9 mouse cellular contexts compared by ENCODE assay signal in genomic region chr13:71507421-71507931, GRCm38 (mm10).
DNase-seq lines count a peak whose midpoint lies in the region; ATAC-seq lines count a peak whose summit lies in the region.
"Had no signal": no experiment of that assay in that cellular context is flagged by ENCODE, and none has a peak within 500 bp of the region (broad histone marks: within the 10 kb centered on the region; RNA-seq: fewer than 3 reads in every experiment).

No protein-coding gene starts in this region.

- H3K9me3 ChIP-seq in embryonic facial prominence, embryonic 14.5 days (ENCODE audit: control insufficient read depth, low read length): no peaks in the 10 kb centered on the region
- no peaks in the 10 kb centered on the region for H3K9me3 ChIP-seq in limb, embryonic 10.5 days (replicated peaks)
- H3K9me3 ChIP-seq in neural tube, embryonic 11.5 days (ENCODE audit: control insufficient read depth, low read length): no peaks in the 10 kb centered on the region

- 19% methylated on average over 10 of the region's 10 CpGs for WGBS in embryonic facial prominence, embryonic 14.5 days
- 9% methylated on average over 10 of the region's 10 CpGs for WGBS in limb, embryonic 10.5 days
- 6% methylated on average over 10 of the region's 10 CpGs for WGBS in neural tube, embryonic 11.5 days

- peak; percentile 62; the same call in 1 of the 2 replicates for ATAC-seq in embryonic facial prominence, embryonic 14.5 days (ENCODE audit: low read depth)
- ATAC-seq in neural tube, embryonic 11.5 days (ENCODE audit: insufficient read depth, low FRiP score, low TSS enrichment): peak; percentile 93

- DNase-seq in ZHBTc4 (ENCODE audit: low read depth, low spot score) (peak; percentile 84), adipocyte (ENCODE audit: low spot score) (no peak)
- DNase-seq in embryonic facial prominence, embryonic 14.5 days (ENCODE audit: low spot score): peak; percentile 52
- DNase-seq in kidney, adult 8-10 months: peak; percentile 62
- DNase-seq in limb, embryonic 10.5 days (ENCODE audit: low spot score): peak; percentile 39
- peak; percentile 67 for DNase-seq in neural tube, embryonic 11.5 days (ENCODE audit: low spot score)
- no peak for DNase-seq in T-cell, adult 2 months (ENCODE audit: low spot score)
- DNase-seq in spleen, postnatal 14 days (ENCODE audit: low spot score in 2 of 2): no peak

- 0 out of 2 replicates have a peak overlapping the region, but pooled peaks have one; percentile 10 for H3K9ac ChIP-seq in embryonic facial prominence, embryonic 14.5 days (ENCODE audit: low read depth, low read length)
- H3K9ac ChIP-seq in neural tube, embryonic 11.5 days (ENCODE audit: low read length): peak overlapping the region; percentile 30

- no peaks in the 10 kb centered on the region for H3K4me1 ChIP-seq in embryonic facial prominence, embryonic 14.5 days (ENCODE audit: control insufficient read depth, insufficient read depth, low read length)
- peaks cover 20% of the 10 kb centered on the region for H3K4me1 ChIP-seq in limb, embryonic 10.5 days
- H3K4me1 ChIP-seq in neural tube, embryonic 11.5 days (ENCODE audit: control insufficient read depth, insufficient read depth, low read length): 0 out of 2 replicates have a peak, but pooled peaks cover 5% of the 10 kb centered on the region

- no peak overlapping the region for H3K27ac ChIP-seq in embryonic facial prominence, embryonic 14.5 days (replicated peaks; ENCODE audit: low read depth, low read length)
- 0 out of 2 replicates have a peak overlapping the region, but pooled peaks have one; percentile 47 for H3K27ac ChIP-seq in limb, embryonic 10.5 days
- H3K27ac ChIP-seq in neural tube, embryonic 11.5 days (ENCODE audit: low read depth, low read length): peak overlapping the region; percentile 31; the same call in 1 of the 2 replicates
- H3K27ac ChIP-seq: left cerebral cortex, adult 2 months had no signal

- H3K4me2 ChIP-seq in embryonic facial prominence, embryonic 14.5 days (ENCODE audit: low read depth, low read length): peak overlapping the region; percentile 36
- H3K4me2 ChIP-seq in neural tube, embryonic 11.5 days (ENCODE audit: low read depth): peak overlapping the region; percentile 34

- no peaks in the 10 kb centered on the region for H3K27me3 ChIP-seq in embryonic facial prominence, embryonic 14.5 days (replicated peaks; ENCODE audit: control insufficient read depth, insufficient read depth, low read length)
- H3K27me3 ChIP-seq in limb, embryonic 10.5 days (ENCODE audit: low read depth, poor library complexity, severe bottlenecking): peaks cover 35% of the 10 kb centered on the region
- no peaks in the 10 kb centered on the region for H3K27me3 ChIP-seq in neural tube, embryonic 11.5 days (ENCODE audit: control insufficient read depth, insufficient read depth, low read length)

- H3K36me3 ChIP-seq in embryonic facial prominence, embryonic 14.5 days (ENCODE audit: control insufficient read depth, insufficient read depth, low read length): no peaks in the 10 kb centered on the region
- no peaks in the 10 kb centered on the region for H3K36me3 ChIP-seq in limb, embryonic 10.5 days
- no peaks in the 10 kb centered on the region for H3K36me3 ChIP-seq in neural tube, embryonic 11.5 days (ENCODE audit: control insufficient read depth, insufficient read depth, low read length)

- H3K4me3 ChIP-seq in embryonic facial prominence, embryonic 14.5 days (ENCODE audit: low read depth, low read length): peak overlapping the region; percentile 9; the same call in 1 of the 2 replicates
- no peak overlapping the region for H3K4me3 ChIP-seq in limb, embryonic 10.5 days
- H3K4me3 ChIP-seq in neural tube, embryonic 11.5 days (ENCODE audit: low read depth, low read length): peak overlapping the region; percentile 9; the same call in 1 of the 2 replicates
- H3K4me3 ChIP-seq: left cerebral cortex, adult 2 months had no signal

Comparison
In these comparisons a context has a peak if more than half of its experiments do, and no peak if none do; other contexts are left out.
1. DNase-seq: peak in ZHBTc4 (single experiment), embryonic facial prominence, embryonic 14.5 days (single experiment), kidney, adult 8-10 months (2 of 2), limb, embryonic 10.5 days (single experiment) and neural tube, embryonic 11.5 days (single experiment); none in T-cell, adult 2 months (single experiment), adipocyte (single experiment) and spleen, postnatal 14 days (0 of 2).